Mouse (Mus musculus): ENCODE data around the gene Mrps6. TPM values are rescaled to one million over a fixed set of nuclear protein-coding genes. Genes with fewer than 3 reads are reported as not detected.

Gene Mrps6
- polyA plus RNA-seq, 1 experiment from 2014 or later, result 91.8 TPM

DNA sequence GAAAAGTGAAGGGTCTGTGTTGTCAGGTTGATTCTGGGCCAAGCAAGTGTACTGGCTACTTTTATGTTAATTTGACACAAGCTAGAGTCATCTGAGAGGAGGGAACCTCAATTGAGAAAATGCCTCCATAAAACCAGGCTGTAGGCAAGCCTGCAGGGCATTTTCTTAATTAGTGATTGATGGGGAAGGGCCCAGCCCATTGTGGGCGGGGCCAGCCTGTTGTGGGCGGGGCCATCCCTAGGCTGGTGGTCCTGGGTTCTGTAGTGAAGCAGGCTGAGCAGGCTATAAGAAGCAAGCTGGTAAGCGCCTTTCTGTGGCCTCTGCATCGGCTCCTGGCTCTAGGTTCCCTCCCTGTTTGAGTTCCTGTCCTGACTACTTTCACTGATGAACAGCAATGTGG, 69.2 kb downstream of the Mrps6 start:
- no peak overlapping the region for H3K4me2 ChIP-seq (replicated peaks)
- ATAC-seq (ENCODE audit: insufficient number of reproducible peaks, low FRiP score, low TSS enrichment, low read depth), result no peak
- no peaks in the 10 kb centered on the region for H3K9me3 ChIP-seq (replicated peaks)
- H3K27ac ChIP-seq (replicated peaks), result no peak overlapping the region
- no peaks in the 10 kb centered on the region for H3K36me3 ChIP-seq
- no peak overlapping the region for H3K9ac ChIP-seq
- H3K4me3 ChIP-seq (replicated peaks), result no peak overlapping the region
- WGBS, result 57% methylated on average over 4 of the region's 4 CpGs
- no peaks in the 10 kb centered on the region for H3K4me1 ChIP-seq
- H3K27me3 ChIP-seq, result no peaks in the 10 kb centered on the region

DNA sequence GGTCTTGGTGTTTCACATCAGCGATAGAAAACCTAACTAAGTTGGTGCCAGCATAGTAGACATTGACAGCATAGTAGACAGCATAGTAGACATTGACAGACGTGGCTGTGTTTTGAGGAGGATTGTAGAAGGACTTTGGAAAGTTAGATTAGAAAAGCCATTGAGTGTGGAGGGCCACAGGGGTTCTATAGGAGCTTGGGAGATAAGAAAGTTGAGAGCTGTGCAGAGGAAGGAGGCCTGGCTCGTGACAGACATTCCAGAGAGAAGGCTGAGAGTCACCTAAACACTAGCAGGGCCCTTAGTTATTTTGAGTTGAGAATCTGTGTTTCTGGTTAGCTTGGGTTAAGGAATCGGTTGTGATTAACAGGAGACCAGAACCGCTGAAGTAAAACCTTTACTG, 69.6 kb downstream of the Mrps6 start:
- H3K36me3 ChIP-seq, result no peaks in the 10 kb centered on the region
- H3K4me3 ChIP-seq (replicated peaks), result no peak overlapping the region
- H3K9me3 ChIP-seq (replicated peaks), result no peaks in the 10 kb centered on the region
- no peak overlapping the region for H3K4me2 ChIP-seq (replicated peaks)
- no peak for ATAC-seq (ENCODE audit: insufficient number of reproducible peaks, low FRiP score, low TSS enrichment, low read depth)
- no peak overlapping the region for H3K27ac ChIP-seq (replicated peaks)
- H3K4me1 ChIP-seq, result no peaks in the 10 kb centered on the region
- H3K9ac ChIP-seq, result no peak overlapping the region
- WGBS, result 87% methylated on average over 5 of the region's 5 CpGs
- H3K27me3 ChIP-seq, result no peaks in the 10 kb centered on the region

DNA sequence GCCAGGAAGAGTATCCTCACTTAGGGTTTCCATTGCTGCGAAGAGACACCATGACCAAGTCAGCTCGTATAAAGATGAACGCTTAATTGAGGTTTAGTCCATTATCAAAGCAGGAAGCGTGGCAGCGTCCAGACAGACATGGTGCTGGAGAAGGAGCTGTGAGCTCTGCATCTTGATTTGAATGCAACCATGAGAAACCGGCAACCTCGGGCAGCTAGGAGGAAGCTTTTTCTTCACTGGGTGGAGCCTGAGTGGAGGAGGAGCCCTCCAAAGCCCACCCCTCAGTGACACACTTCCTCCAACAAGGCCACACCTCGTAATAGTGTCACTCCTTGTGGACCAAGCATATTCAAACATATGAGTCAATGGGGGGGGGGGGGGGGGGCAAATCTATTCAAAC, 71.8 kb downstream of the Mrps6 start:
- Histone ChIP-seq H3K36me3 (no peaks in the 10 kb centered on the region), H3K27ac (replicated peaks) (no peak overlapping the region), H3K4me1 (no peaks in the 10 kb centered on the region), H3K4me2 (replicated peaks) (no peak overlapping the region), H3K9ac (no peak overlapping the region), H3K9me3 (replicated peaks) (no peaks in the 10 kb centered on the region), H3K4me3 (replicated peaks) (no peak overlapping the region), H3K27me3 (no peaks in the 10 kb centered on the region)
- ATAC-seq (ENCODE audit: insufficient number of reproducible peaks, low FRiP score, low TSS enrichment, low read depth), result no peak
- WGBS, result 89% methylated on average over 8 of the region's 8 CpGs

DNA sequence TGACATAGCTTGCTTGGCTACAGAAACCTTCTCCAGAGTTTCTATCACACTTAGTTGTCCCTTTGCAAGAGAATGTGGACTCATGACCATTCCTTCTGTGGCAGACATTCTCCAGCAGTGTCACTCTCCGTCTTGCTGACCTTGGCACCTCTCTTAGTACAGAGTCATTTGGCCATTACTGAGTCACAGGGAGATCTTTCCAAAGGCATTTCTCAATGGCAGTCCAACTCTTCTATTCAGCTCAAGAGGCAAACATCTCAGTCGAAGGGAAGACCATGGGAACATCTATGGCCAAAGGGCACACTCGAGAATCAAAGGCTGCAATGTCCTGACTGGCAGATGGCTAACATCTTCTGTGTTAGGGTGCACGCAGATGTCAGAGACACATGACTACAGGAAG, 74.4 kb downstream of the Mrps6 start:
- H3K4me3 ChIP-seq (replicated peaks), result no peak overlapping the region
- no peak overlapping the region for H3K9ac ChIP-seq
- no peak for ATAC-seq (ENCODE audit: insufficient number of reproducible peaks, low FRiP score, low TSS enrichment, low read depth)
- H3K27ac ChIP-seq (replicated peaks), result no peak overlapping the region
- 74% methylated on average over 4 of the region's 4 CpGs for WGBS
- H3K9me3 ChIP-seq (replicated peaks), result no peaks in the 10 kb centered on the region
- no peaks in the 10 kb centered on the region for H3K4me1 ChIP-seq
- 0 out of 2 replicates have a peak, but pooled peaks cover 4% of the 10 kb centered on the region for H3K27me3 ChIP-seq
- H3K4me2 ChIP-seq (replicated peaks), result no peak overlapping the region
- H3K36me3 ChIP-seq, result no peaks in the 10 kb centered on the region

DNA sequence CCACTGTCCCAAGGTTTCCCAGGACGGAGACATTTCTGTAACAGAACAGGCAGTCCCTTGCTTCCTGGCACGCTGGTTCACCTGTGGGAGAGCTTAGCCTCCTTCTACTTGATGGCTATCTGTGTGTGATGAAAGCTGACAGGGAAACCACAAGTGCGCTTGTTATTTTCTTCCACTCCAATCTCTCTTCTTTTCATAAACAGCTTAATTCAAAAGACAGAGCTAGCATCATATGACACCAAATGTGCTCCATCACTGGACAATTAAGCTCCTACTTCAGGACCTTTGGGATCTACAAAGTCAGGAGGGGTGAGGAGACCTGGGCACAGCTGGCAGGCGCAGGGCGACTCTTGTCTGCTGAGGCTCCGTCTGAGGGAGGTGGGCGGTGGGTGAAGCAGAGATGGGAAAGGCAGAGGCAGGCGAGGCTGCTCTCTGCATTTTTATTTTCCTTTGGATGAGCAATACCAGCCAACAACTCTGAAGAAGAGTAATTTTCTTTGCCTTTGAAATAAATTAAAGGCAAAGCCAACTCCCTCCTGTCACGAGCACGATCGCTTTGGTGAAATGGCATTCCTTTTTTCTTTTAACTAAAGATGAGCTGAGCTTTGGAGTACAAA, 76.2 kb downstream of the Mrps6 start:
- H3K36me3 ChIP-seq, result no peaks in the 10 kb centered on the region
- H3K9me3 ChIP-seq (replicated peaks), result no peaks in the 10 kb centered on the region
- H3K9ac ChIP-seq, result no peak overlapping the region
- H3K4me1 ChIP-seq, result 0 out of 2 replicates have a peak, but pooled peaks cover 8% of the 10 kb centered on the region
- H3K4me2 ChIP-seq (replicated peaks), result no peak overlapping the region
- ATAC-seq (ENCODE audit: insufficient number of reproducible peaks, low FRiP score, low TSS enrichment, low read depth), result no peak
- H3K4me3 ChIP-seq (replicated peaks), result no peak overlapping the region
- WGBS, result 55% methylated on average over 11 of the region's 11 CpGs
- no peak overlapping the region for H3K27ac ChIP-seq (replicated peaks)
- 0 out of 2 replicates have a peak, but pooled peaks cover 4% of the 10 kb centered on the region for H3K27me3 ChIP-seq

DNA sequence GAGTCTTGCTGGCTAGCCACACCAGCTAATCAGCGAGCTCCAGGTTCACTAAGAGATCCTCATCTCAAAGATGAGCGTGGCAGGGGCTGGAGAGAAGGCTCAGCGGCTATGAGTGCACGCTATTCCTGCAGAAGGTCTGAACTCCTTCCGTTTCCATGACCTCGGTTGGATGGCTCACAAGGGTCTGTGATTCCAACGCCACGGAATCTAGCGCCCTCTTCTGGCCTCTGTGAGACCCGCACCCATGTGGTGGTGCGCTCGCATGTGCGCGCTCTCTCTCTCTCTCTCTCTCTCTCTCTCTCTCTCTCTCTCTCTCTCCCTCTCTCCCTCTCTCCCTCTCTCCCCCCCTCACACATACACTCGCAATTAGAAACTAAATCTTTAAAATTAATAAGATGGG, 78.2 kb downstream of the Mrps6 start:
- Histone ChIP-seq H3K4me1 (peaks cover 19% of the 10 kb centered on the region), H3K4me3 (replicated peaks) (no peak overlapping the region), H3K27me3 (0 out of 2 replicates have a peak, but pooled peaks cover 4% of the 10 kb centered on the region), H3K27ac (replicated peaks) (no peak overlapping the region), H3K9ac (no peak overlapping the region), H3K9me3 (replicated peaks) (no peaks in the 10 kb centered on the region), H3K36me3 (no peaks in the 10 kb centered on the region), H3K4me2 (replicated peaks) (no peak overlapping the region)
- no peak for ATAC-seq (ENCODE audit: insufficient number of reproducible peaks, low FRiP score, low TSS enrichment, low read depth)
- 87% methylated on average over 15 of the region's 15 CpGs for WGBS

DNA sequence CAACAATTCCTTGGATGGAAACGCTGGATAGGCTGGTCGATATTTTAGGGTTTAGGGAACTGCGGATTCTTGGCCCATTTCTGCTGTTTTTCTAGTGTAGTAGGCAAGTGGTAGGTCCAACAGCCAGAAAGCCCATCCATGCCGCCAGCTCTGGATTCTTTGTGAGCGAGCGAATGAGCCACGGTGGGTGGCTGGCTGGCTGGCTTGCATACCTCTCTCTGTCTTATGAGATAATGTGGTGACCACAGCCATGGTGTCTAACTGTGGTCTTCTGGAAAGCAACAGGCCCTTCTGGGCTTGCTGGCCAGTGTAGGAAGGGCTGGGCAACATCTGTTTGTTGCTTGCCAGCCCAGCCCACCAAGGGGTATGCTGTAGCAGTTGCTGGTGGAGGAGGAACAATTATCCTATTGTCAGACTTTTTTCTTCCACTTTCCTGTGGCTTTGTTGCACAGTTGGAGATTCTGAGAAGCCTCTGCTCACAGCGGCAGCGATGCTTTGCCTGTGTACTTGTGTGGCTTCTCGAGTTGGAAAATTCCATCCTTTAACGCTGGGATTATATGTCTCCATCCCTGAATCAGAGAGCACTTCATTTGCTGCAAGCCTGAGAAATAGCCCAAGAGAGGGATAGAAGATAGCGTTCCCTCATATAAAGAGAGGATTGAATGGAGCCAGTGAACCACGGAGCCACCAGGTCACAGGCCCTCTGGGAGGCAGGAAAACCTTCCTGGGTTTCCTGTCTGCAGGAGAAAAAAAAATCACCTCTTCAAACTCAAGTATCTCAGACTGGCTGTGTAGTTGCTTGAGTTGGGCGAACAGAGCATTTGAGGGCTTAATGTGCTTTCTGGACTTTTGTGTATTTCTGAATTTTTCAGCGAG, 81.6 kb downstream of the Mrps6 start:
- H3K4me1 ChIP-seq, result peaks cover 19% of the 10 kb centered on the region
- no peak overlapping the region for H3K4me3 ChIP-seq (replicated peaks)
- 0 out of 2 replicates have a peak, but pooled peaks cover 4% of the 10 kb centered on the region for H3K27me3 ChIP-seq
- no peak overlapping the region for H3K9ac ChIP-seq
- H3K36me3 ChIP-seq, result no peaks in the 10 kb centered on the region
- no peaks in the 10 kb centered on the region for H3K9me3 ChIP-seq (replicated peaks)
- peak overlapping the region; percentile 82 for H3K27ac ChIP-seq (replicated peaks)
- ATAC-seq (ENCODE audit: insufficient number of reproducible peaks, low FRiP score, low TSS enrichment, low read depth), result peak; percentile 62
- H3K4me2 ChIP-seq (replicated peaks), result no peak overlapping the region
- 38% methylated on average over 15 of the region's 15 CpGs for WGBS

DNA sequence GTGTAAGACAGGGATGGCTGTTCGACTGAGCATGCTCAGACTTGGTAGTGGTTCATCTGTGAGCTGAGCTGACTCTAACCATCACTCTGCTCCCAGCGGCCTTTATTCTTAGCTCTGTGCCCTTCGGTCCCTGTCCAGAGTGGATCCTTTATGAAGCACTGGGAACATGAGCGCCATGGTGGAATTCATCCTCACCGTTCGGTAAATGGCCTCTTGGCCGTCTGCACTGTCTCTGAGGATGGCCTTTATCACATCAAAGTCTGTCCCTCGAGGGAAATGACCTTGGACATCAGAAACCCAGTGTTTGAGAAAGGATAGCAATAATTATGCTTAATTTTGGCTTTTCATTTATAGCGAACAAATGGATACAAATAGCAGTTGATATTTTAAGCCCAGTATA, 82.3 kb downstream of the Mrps6 start:
- H3K27ac ChIP-seq (replicated peaks), result peak overlapping the region; percentile 82
- WGBS, result 66% methylated on average over 9 of the region's 9 CpGs
- peaks cover 19% of the 10 kb centered on the region for H3K4me1 ChIP-seq
- H3K4me2 ChIP-seq (replicated peaks), result no peak overlapping the region
- H3K4me3 ChIP-seq (replicated peaks), result no peak overlapping the region
- no peaks in the 10 kb centered on the region for H3K9me3 ChIP-seq (replicated peaks)
- ATAC-seq (ENCODE audit: insufficient number of reproducible peaks, low FRiP score, low TSS enrichment, low read depth), result no peak
- no peak overlapping the region for H3K9ac ChIP-seq
- no peaks in the 10 kb centered on the region for H3K36me3 ChIP-seq
- H3K27me3 ChIP-seq, result 0 out of 2 replicates have a peak, but pooled peaks cover 3% of the 10 kb centered on the region

DNA sequence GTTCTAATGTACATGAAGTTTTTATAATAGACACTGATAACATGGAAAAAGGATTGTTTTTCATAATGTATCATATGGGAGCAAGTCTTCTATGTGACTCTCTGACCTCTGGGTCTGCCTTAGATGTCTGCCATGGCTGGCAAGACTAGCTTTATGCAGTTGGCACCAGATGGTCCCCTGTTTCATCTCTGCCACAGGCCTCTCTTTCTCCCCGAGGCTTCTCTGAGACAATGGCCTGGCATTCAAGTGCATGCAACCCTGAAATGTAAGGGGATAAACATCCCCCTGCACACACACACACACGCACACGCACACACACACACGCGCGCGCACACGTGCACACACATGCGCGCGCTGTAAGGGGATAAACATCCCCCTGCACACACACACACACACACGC, 83.0 kb downstream of the Mrps6 start:
- no peak overlapping the region for H3K27ac ChIP-seq (replicated peaks)
- H3K27me3 ChIP-seq, result no peaks in the 10 kb centered on the region
- no peak for ATAC-seq (ENCODE audit: insufficient number of reproducible peaks, low FRiP score, low TSS enrichment, low read depth)
- H3K9me3 ChIP-seq (replicated peaks), result no peaks in the 10 kb centered on the region
- H3K4me1 ChIP-seq, result peaks cover 19% of the 10 kb centered on the region
- H3K9ac ChIP-seq, result no peak overlapping the region
- no peaks in the 10 kb centered on the region for H3K36me3 ChIP-seq
- H3K4me2 ChIP-seq (replicated peaks), result no peak overlapping the region
- H3K4me3 ChIP-seq (replicated peaks), result no peak overlapping the region
- 95% methylated on average over 12 of the region's 12 CpGs for WGBS

DNA sequence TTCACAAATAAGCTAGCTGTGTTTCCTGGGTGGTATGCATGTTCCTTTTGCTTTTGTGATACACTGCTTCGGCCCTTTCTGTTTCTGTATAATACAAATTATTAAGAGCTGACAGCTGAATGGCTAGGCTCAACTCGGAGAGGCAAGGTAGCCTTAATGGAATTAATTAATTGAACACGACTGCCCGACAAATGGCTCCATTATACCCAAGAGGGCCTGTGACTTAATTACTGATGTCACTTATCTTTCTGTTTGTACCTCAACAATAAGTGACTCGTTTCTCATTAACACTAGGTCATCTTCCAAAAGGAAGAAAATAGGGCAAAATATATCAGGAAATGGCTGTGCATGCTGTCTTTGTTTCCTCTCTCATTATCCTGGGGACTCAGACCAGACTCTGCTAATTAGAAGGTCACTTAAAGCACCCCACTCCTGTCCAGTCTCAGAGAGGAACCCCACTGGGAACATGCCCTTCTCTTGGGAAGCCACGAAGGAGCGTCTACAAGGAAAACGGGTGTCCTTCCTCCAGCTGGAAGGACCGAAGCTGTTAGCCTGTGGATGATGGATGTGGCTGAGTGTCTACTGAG, 84.4 kb downstream of the Mrps6 start:
- H3K27ac ChIP-seq (replicated peaks), result no peak overlapping the region
- no peaks in the 10 kb centered on the region for H3K27me3 ChIP-seq
- no peak overlapping the region for H3K9ac ChIP-seq
- H3K4me1 ChIP-seq, result peaks cover 24% of the 10 kb centered on the region
- no peaks in the 10 kb centered on the region for H3K36me3 ChIP-seq
- 77% methylated on average over 9 of the region's 9 CpGs for WGBS
- H3K4me3 ChIP-seq (replicated peaks), result no peak overlapping the region
- no peak for ATAC-seq (ENCODE audit: insufficient number of reproducible peaks, low FRiP score, low TSS enrichment, low read depth)
- H3K4me2 ChIP-seq (replicated peaks), result no peak overlapping the region
- H3K9me3 ChIP-seq (replicated peaks), result no peaks in the 10 kb centered on the region

DNA sequence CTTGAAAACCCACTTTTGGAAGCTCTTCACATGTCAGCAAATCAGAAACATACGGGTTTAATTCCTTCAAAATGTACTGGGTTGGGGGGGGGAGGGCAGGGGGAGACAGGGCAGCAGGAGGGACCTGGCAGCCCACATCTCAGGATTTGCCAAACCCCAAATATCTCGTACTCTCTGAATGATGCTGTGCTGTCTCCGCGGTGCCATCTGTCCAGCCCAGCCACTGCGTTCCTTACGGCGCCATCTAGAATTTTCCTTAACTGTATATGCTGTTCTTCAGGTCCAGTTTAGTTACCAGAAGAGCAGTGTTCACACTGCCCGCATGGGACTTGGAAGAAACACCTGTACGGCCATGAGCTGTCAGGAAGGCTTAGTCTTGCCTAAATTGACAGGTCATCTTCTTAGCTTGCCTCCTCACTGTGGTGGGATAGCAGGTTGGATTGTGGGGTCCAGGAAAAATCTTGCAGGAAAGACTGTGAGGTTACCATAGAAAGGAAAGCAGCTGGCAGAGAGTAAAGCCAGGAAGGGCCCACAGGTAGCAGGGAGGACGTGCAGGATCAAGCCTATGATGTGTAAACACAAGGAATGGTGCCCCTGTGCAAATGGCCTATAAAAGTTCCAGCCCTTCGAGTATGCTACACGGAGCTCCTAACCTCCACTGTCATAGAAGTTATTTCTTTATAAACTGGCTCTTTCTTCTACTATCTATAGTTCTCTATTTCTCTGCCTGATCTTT, 89.7 kb downstream of the Mrps6 start:
- no peaks in the 10 kb centered on the region for H3K9me3 ChIP-seq (replicated peaks)
- peaks cover 4% of the 10 kb centered on the region for H3K4me1 ChIP-seq
- no peak overlapping the region for H3K4me3 ChIP-seq (replicated peaks)
- H3K4me2 ChIP-seq (replicated peaks), result no peak overlapping the region
- no peaks in the 10 kb centered on the region for H3K27me3 ChIP-seq
- 65% methylated on average over 12 of the region's 12 CpGs for WGBS
- H3K9ac ChIP-seq, result no peak overlapping the region
- H3K36me3 ChIP-seq, result no peaks in the 10 kb centered on the region
- peak; percentile 29; the same call in 1 of the 2 replicates for ATAC-seq (ENCODE audit: insufficient number of reproducible peaks, low FRiP score, low TSS enrichment, low read depth)
- no peak overlapping the region for H3K27ac ChIP-seq (replicated peaks)

Data from embryonic facial prominence, embryonic 15.5 days (tissue).